Mouse (Mus musculus) heart, adult 2 months (tissue): ENCODE results near the gene Tfpi2. TPM values are rescaled to one million over a fixed set of nuclear protein-coding genes. Genes with fewer than 3 reads are reported as not detected.

Experiments used
- DNase-seq, 2 experiments: peaks; one replicate each; pipeline ENCODE4 v3.0.0; 2021
- H3K27ac ChIP-seq: fragments of 200-600 bp; 2 replicates; pipeline ENCODE4 v1.8.1; 2022
- H3K27me3 ChIP-seq: fragments of 200-500 bp; 2 replicates; pipeline ENCODE4 v1.6.1; 2012; ENCODE audit warnings: mild to moderate bottlenecking, low read length, inconsistent platforms, mixed read lengths; ENCODE audit not compliant: control insufficient read depth, insufficient read depth
- H3K36me3 ChIP-seq: fragments of 200-500 bp; 2 replicates; pipeline ENCODE4 v1.6.1; 2012; ENCODE audit warnings: low read length, inconsistent platforms; ENCODE audit not compliant: control insufficient read depth, insufficient read depth
- H3K4me1 ChIP-seq: fragments of 200-500 bp; 2 replicates; pipeline ENCODE4 v1.6.1; 2011; ENCODE audit warnings: low read length; ENCODE audit not compliant: control insufficient read depth, insufficient read depth
- H3K4me3 ChIP-seq: fragments of 200-600 bp; 2 replicates; pipeline ENCODE4 v1.8.1; 2022
- H3K79me2 ChIP-seq: fragments of 200-500 bp; replicated peaks from 2 replicates; pipeline ENCODE4 v1.6.1; 2012; ENCODE audit warnings: mild to moderate bottlenecking, inconsistent platforms, low read length, moderate library complexity, mixed read lengths; ENCODE audit not compliant: control insufficient read depth, insufficient read depth
- H3K9ac ChIP-seq: fragments of 200-500 bp; 2 replicates; pipeline ENCODE4 v1.6.1; 2012; ENCODE audit warnings: low read depth, mild to moderate bottlenecking, control low read depth, inconsistent platforms, low read length, mixed read lengths
- CTCF ChIP-seq: fragments of 200-600 bp; IDR thresholded peaks from 2 replicates; pipeline ENCODE4 v1.8.1; 2022; ENCODE audit warnings: antibody characterized with exemption, mild to moderate bottlenecking, moderate library complexity
- EP300 ChIP-seq: fragments of 200-500 bp; IDR thresholded peaks from 2 replicates; pipeline ENCODE4 v1.6.1; 2011; ENCODE audit warnings: low read depth, low read length, control low read depth; ENCODE audit not compliant: insufficient read depth
- POLR2A ChIP-seq: fragments of 200-500 bp; IDR thresholded peaks from 2 replicates; pipeline ENCODE4 v1.6.1; 2011; ENCODE audit warnings: mild to moderate bottlenecking, low read depth, low read length, control low read depth; ENCODE audit not compliant: insufficient read depth
- WGBS: fragments of 180-500 bp; shearing (Covaris S2); methylation state at CpG from one replicate; pipeline ENCODE4 v1.1.7; 2018; 5-methylcytosine and 5-hydroxymethylcytosine counted together
- intact Hi-C: fragments of 180-260 bp; cut with DNase I; formaldehyde crosslinking; loops from one replicate; pipeline ENCODE4 v1.15.1; 2025
- polyA plus RNA-seq: library from polyadenylated mRNA; depleted of rRNA; stranded (reverse); fragments of >200 nt; gene quantifications from 2 replicates; pipeline ENCODE4 v1.2.3, GENCODE M21; 2012; rRNA removed
- total RNA-seq, 2 experiments: library from RNA; stranded (reverse); gene quantifications; 2 replicates each; pipeline ENCODE4 v1.2.3; 2021

Gene Tfpi2
- total and polyA plus RNA-seq, 3 experiments = 0.90 to 1.3 (median 1.0) TPM

GRCm38 (mm10) chr6:3936140-3936714 lies 52.5 kb downstream of the Tfpi2 start:
- H3K36me3 ChIP-seq = no peaks in the 10 kb centered on the region; the same call in 1 of the 2 replicates
- H3K4me3 ChIP-seq = no peak overlapping the region
- DNase-seq = no peak
- no peak overlapping the region for H3K9ac ChIP-seq
- no peaks in the 10 kb centered on the region for H3K79me2 ChIP-seq
- H3K4me1 ChIP-seq = peaks cover 2% of the 10 kb centered on the region
- TF ChIP-seq CTCF = no peak
- TF ChIP-seq POLR2A = no peak
- H3K27me3 ChIP-seq = no peaks in the 10 kb centered on the region
- 35% methylated on average over 1 of the region's 1 CpGs for WGBS
- intact Hi-C loops = no loop called here
- no peak overlapping the region for H3K27ac ChIP-seq

- Histone ChIP-seq H3K27ac (no peak overlapping the region), H3K79me2 (no peaks in the 10 kb centered on the region), H3K27me3 (no peaks in the 10 kb centered on the region), H3K36me3 (no peaks in the 10 kb centered on the region; the same call in 1 of the 2 replicates), H3K4me3 (no peak overlapping the region), H3K9ac (no peak overlapping the region), H3K4me1 (peaks cover 2% of the 10 kb centered on the region)
- intact Hi-C loops = loop anchor here (2.0 kb wide), 1 partner anchor 69 kb away; no protein-coding TSS in a partner anchor
- peak in 1 of 2 experiments; percentile 8 for DNase-seq
- TF ChIP-seq CTCF = no peak
- TF ChIP-seq EP300 = no peak
- TF ChIP-seq POLR2A = no peak
- WGBS = 48% methylated on average over 2 of the region's 2 CpGs
Observed at GRCm38 (mm10) chr6:3935606-3936005, 53.1 kb downstream of the Tfpi2 start.

- 14% methylated on average over 2 of the region's 2 CpGs for WGBS
- Histone ChIP-seq H3K4me3 (no peak overlapping the region), H3K79me2 (no peaks in the 10 kb centered on the region), H3K27me3 (no peaks in the 10 kb centered on the region), H3K36me3 (no peaks in the 10 kb centered on the region; the same call in 1 of the 2 replicates), H3K4me1 (peaks cover 2% of the 10 kb centered on the region), H3K9ac (no peak overlapping the region), H3K27ac (peak overlapping the region; percentile 10; the same call in 1 of the 2 replicates)
- intact Hi-C loops = loop anchor here (2.0 kb wide), 1 partner anchor 70 kb away; no protein-coding TSS in a partner anchor
- no peak for TF ChIP-seq POLR2A
- no peak for TF ChIP-seq CTCF
- no peak for TF ChIP-seq EP300
- no peak for DNase-seq
Observed at GRCm38 (mm10) chr6:3935048-3935447, 53.7 kb downstream of the Tfpi2 start.

GRCm38 (mm10) chr6:3926140-3926539 lies 62.6 kb downstream of the Tfpi2 start:
- TF ChIP-seq EP300 (no peak), POLR2A (no peak), CTCF (no peak)
- Histone ChIP-seq H3K4me3 (no peak overlapping the region), H3K9ac (no peak overlapping the region), H3K79me2 (no peaks in the 10 kb centered on the region), H3K27me3 (no peaks in the 10 kb centered on the region), H3K36me3 (no peaks in the 10 kb centered on the region), H3K27ac (no peak overlapping the region), H3K4me1 (no peaks in the 10 kb centered on the region)
- 74% methylated on average over 4 of the region's 4 CpGs for WGBS
- DNase-seq = no peak
- intact Hi-C loops = no loop called here

GRCm38 (mm10) chr6:3922870-3923269 lies 65.8 kb downstream of the Tfpi2 start:
- TF ChIP-seq CTCF = no peak
- TF ChIP-seq POLR2A = no peak
- TF ChIP-seq EP300 = no peak
- Histone ChIP-seq H3K27me3 (no peaks in the 10 kb centered on the region), H3K27ac (no peak overlapping the region), H3K4me3 (no peak overlapping the region), H3K79me2 (no peaks in the 10 kb centered on the region), H3K4me1 (no peaks in the 10 kb centered on the region), H3K9ac (no peak overlapping the region), H3K36me3 (no peaks in the 10 kb centered on the region)
- WGBS = 74% methylated on average over 4 of the region's 4 CpGs
- intact Hi-C loops = no loop called here
- DNase-seq = no peak

- TF ChIP-seq CTCF (no peak), POLR2A (no peak), EP300 (no peak)
- intact Hi-C loops = loop anchor here (10.0 kb wide), 1 partner anchor 269 kb away; no protein-coding TSS in a partner anchor
Observed at GRCm38 (mm10) chr6:3916015-3916414, 72.7 kb downstream of the Tfpi2 start.

More at GRCm38 (mm10) chr6:3916015-3916414, 72.7 kb downstream of the Tfpi2 start:
- WGBS = 42% methylated on average over 7 of the region's 7 CpGs
- H3K4me3 ChIP-seq = no peak overlapping the region
- H3K27me3 ChIP-seq = no peaks in the 10 kb centered on the region
- H3K79me2 ChIP-seq = no peaks in the 10 kb centered on the region
- no peaks in the 10 kb centered on the region for H3K4me1 ChIP-seq
- no peak overlapping the region for H3K27ac ChIP-seq
- DNase-seq = no peak
- no peaks in the 10 kb centered on the region for H3K36me3 ChIP-seq
- H3K9ac ChIP-seq = no peak overlapping the region

Other genes with a start within 250 kb of the Tfpi2 start
- not detected for gene Calcr, start 224.2 kb downstream of the Tfpi2 start, total RNA-seq
- gene Calcr, start 224.2 kb downstream of the Tfpi2 start, polyA plus RNA-seq = not detected in 2 replicates
- not detected for gene Gngt1, start 4.9 kb upstream of the Tfpi2 start, total RNA-seq
- gene Gngt1, start 4.9 kb upstream of the Tfpi2 start, polyA plus RNA-seq = not detected in 2 replicates
- gene Gng11, start 15.0 kb upstream of the Tfpi2 start, total RNA-seq = 10 to 100 TPM; 51.2 to 77.2 TPM
- 9.4 and 15.2 TPM in 2 replicates for gene Gng11, start 15.0 kb upstream of the Tfpi2 start, polyA plus RNA-seq
- gene Bet1, start 98.1 kb upstream of the Tfpi2 start, total RNA-seq = 10 to 100 TPM; 23.0 to 25.0 TPM
- 15.9 and 17.1 TPM in 2 replicates for gene Bet1, start 98.1 kb upstream of the Tfpi2 start, polyA plus RNA-seq